In the genomic region with DNA sequence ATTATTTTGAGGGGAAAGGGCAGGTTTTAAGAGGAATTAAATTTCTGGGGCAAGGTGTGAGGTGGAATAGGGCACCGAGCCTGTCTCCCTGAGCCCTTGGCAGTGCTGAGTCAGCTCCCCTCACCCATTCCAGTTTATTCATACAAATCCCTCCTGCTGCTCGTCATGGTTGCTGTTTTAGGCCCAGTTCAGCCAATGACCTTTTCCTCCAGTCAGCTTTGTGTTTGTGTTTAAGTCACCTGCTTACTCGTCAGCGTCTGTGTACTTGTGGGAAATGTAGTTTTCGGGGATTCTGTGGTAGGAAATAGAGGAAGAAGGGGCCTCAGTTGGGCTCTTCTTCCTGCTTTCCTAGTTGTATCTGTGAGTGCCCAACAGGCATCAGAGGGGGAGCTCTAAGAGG, we compare ENCODE assay signal across 10 mouse cellular contexts. TPM values are rescaled to one million over a fixed set of nuclear protein-coding genes. Genes with fewer than 3 reads are reported as not detected.
DNase-seq lines count a peak whose midpoint lies in the region; ATAC-seq and TF ChIP-seq lines count a peak whose summit lies in the region.
"Had no signal": no experiment of that assay in that cellular context is flagged by ENCODE, and none has a peak within 500 bp of the region (broad histone marks: within the 10 kb centered on the region; RNA-seq: fewer than 3 reads in every experiment).

No protein-coding gene starts in this region.

- intact Hi-C loops in gastrocnemius, adult 2 months (cut with DNase I) = no loop called here
- intact Hi-C loops in gastrocnemius, postnatal 36 days (cut with DNase I) = no loop called here

- H3K36me3 ChIP-seq in limb, embryonic 13.5 days = peaks cover 71% of the 10 kb centered on the region
- peaks cover 80% of the 10 kb centered on the region for H3K36me3 ChIP-seq in limb, embryonic 10.5 days

- TF ChIP-seq CTCF in gastrocnemius, adult 2 months (IDR thresholded peaks at IDR 0.05) = no peak

- ATAC-seq in limb, embryonic 13.5 days (ENCODE audit: low FRiP score, low read depth) = no peak
- no peak for ATAC-seq in megakaryocyte progenitor cell, adult 5-6 weeks (replicated peaks; ENCODE audit: poor library complexity)

- H3K4me2 ChIP-seq in limb, embryonic 13.5 days (replicated peaks) = no peak overlapping the region
- H3K4me2 ChIP-seq: neural tube, embryonic 12.5 days had no signal

- no peaks in the 10 kb centered on the region for H3K9me3 ChIP-seq in limb, embryonic 13.5 days
- H3K9me3 ChIP-seq in limb, embryonic 10.5 days (replicated peaks) = no peaks in the 10 kb centered on the region
- H3K9me3 ChIP-seq: neural tube, embryonic 12.5 days had no signal

- H3K27ac ChIP-seq in gastrocnemius, adult 2 months = peak overlapping the region; percentile 100
- peak overlapping the region; percentile 33; the same call in 1 of the 2 replicates for H3K27ac ChIP-seq in limb, embryonic 13.5 days
- no peak overlapping the region for H3K27ac ChIP-seq in limb, embryonic 10.5 days
- H3K27ac ChIP-seq: neural tube, embryonic 12.5 days had no signal

- peak overlapping the region; percentile 50; the same call in 1 of the 2 replicates for H3K9ac ChIP-seq in limb, embryonic 13.5 days

- peak; percentile 13 for DNase-seq in gastrocnemius, adult 2 months
- no peak for DNase-seq in gastrocnemius, postnatal 36 days
- no peak for DNase-seq in limb, embryonic 10.5 days (ENCODE audit: low spot score)
- DNase-seq in NIH3T3 (ENCODE audit: low read depth) = peak; percentile 52
- DNase-seq in lung, postnatal 36 days = peak; percentile 30
- no peak for DNase-seq in cerebellum, adult 11 months
- DNase-seq: gastrocnemius, postnatal 10 days had no signal

- no peak overlapping the region; the same call in 1 of the 2 replicates for H3K4me3 ChIP-seq in gastrocnemius, adult 2 months
- no peak overlapping the region for H3K4me3 ChIP-seq in limb, embryonic 13.5 days
- H3K4me3 ChIP-seq in limb, embryonic 10.5 days = no peak overlapping the region
- H3K4me3 ChIP-seq: neural tube, embryonic 12.5 days had no signal

- no peaks in the 10 kb centered on the region for H3K27me3 ChIP-seq in limb, embryonic 13.5 days
- H3K27me3 ChIP-seq in limb, embryonic 10.5 days (ENCODE audit: low read depth, poor library complexity, severe bottlenecking) = no peaks in the 10 kb centered on the region
- H3K27me3 ChIP-seq: neural tube, embryonic 12.5 days had no signal

- WGBS in limb, embryonic 13.5 days = 63% methylated on average over 5 of the region's 5 CpGs
- 75% methylated on average over 5 of the region's 5 CpGs for WGBS in limb, embryonic 10.5 days

- H3K4me1 ChIP-seq in limb, embryonic 13.5 days = peaks cover 30% of the 10 kb centered on the region
- H3K4me1 ChIP-seq in limb, embryonic 10.5 days = peaks cover 23% of the 10 kb centered on the region

RNA-seq across cellular contexts. Expression of a gene that starts 4.6 kb away (rescaled TPM):
- 100 to 1,000 TPM; 171 to 179 TPM for total RNA-seq in gastrocnemius, adult 2 months (2021)
- total RNA-seq in gastrocnemius, postnatal 36 days (2021) = 100 to 1,000 TPM; 155 to 171 TPM
- 1,077 and 1,101 TPM in 2 replicates for polyA plus RNA-seq in limb, embryonic 13.5 days (2015; fragmentation: Nextera tagmentation; extraction: Ambion mirVana)
- polyA plus RNA-seq in limb, embryonic 10.5 days (2016; fragmentation: Nextera tagmentation; extraction: Ambion mirVana) = 685 and 729 TPM in 2 replicates
- 760 and 847 TPM in 2 replicates for total RNA-seq in megakaryocyte progenitor cell, adult 5-6 weeks (2015)
- total RNA-seq in megakaryocyte progenitor cell, adult 5-6 weeks (2017) = 1,168 and 1,230 TPM in 2 replicates

RNA-seq across cellular contexts. Expression of a gene that starts 9.1 kb away (rescaled TPM):
- total RNA-seq in gastrocnemius, adult 2 months (2021) = 10 to 100 TPM in 1 of 2 experiments, 1 to 10 TPM in 1; 6.5 to 17.8 TPM
- total RNA-seq in gastrocnemius, postnatal 36 days (2021) = 10 to 100 TPM in 1 of 2 experiments, 1 to 10 TPM in 1; 5.6 to 21.4 TPM
- 4.7 and 5.0 TPM in 2 replicates for polyA plus RNA-seq in limb, embryonic 13.5 days (2015; fragmentation: Nextera tagmentation; extraction: Ambion mirVana)
- polyA plus RNA-seq in limb, embryonic 10.5 days (2016; fragmentation: Nextera tagmentation; extraction: Ambion mirVana) = 1.6 and 3.3 TPM in 2 replicates
- 7.6 and 7.8 TPM in 2 replicates for total RNA-seq in megakaryocyte progenitor cell, adult 5-6 weeks (2015)
- 0.64 and 1.7 TPM in 2 replicates for total RNA-seq in megakaryocyte progenitor cell, adult 5-6 weeks (2017)

RNA-seq across cellular contexts. Expression of a gene that starts 30.3 kb away (rescaled TPM):
- 10 to 100 TPM; 46.5 to 53.2 TPM for total RNA-seq in gastrocnemius, adult 2 months (2021)
- total RNA-seq in gastrocnemius, postnatal 36 days (2021) = 10 to 100 TPM; 39.2 to 46.4 TPM
- 96.6 and 110 TPM in 2 replicates for polyA plus RNA-seq in limb, embryonic 13.5 days (2015; fragmentation: Nextera tagmentation; extraction: Ambion mirVana)
- 64.2 and 91.3 TPM in 2 replicates for polyA plus RNA-seq in limb, embryonic 10.5 days (2016; fragmentation: Nextera tagmentation; extraction: Ambion mirVana)
- 70.4 and 74.5 TPM in 2 replicates for total RNA-seq in megakaryocyte progenitor cell, adult 5-6 weeks (2015)
- 52.8 and 66.9 TPM in 2 replicates for total RNA-seq in megakaryocyte progenitor cell, adult 5-6 weeks (2017)

RNA-seq across cellular contexts. Expression of a gene that starts 36.3 kb away (rescaled TPM):
- 10 to 100 TPM; 13.7 to 14.3 TPM for total RNA-seq in gastrocnemius, adult 2 months (2021)
- total RNA-seq in gastrocnemius, postnatal 36 days (2021) = 10 to 100 TPM; 12.8 to 13.0 TPM
- polyA plus RNA-seq in limb, embryonic 13.5 days (2015; fragmentation: Nextera tagmentation; extraction: Ambion mirVana) = 24.0 and 28.0 TPM in 2 replicates
- polyA plus RNA-seq in limb, embryonic 10.5 days (2016; fragmentation: Nextera tagmentation; extraction: Ambion mirVana) = 7.0 and 8.4 TPM in 2 replicates
- total RNA-seq in megakaryocyte progenitor cell, adult 5-6 weeks (2015) = 41.2 and 48.4 TPM in 2 replicates
- 77.6 and 85.1 TPM in 2 replicates for total RNA-seq in megakaryocyte progenitor cell, adult 5-6 weeks (2017)

RNA-seq across cellular contexts. Expression of a gene that starts 58.2 kb away (rescaled TPM):
- total RNA-seq in gastrocnemius, adult 2 months (2021) = 1 to 10 TPM; 4.2 to 6.5 TPM
- 1 to 10 TPM; 3.7 to 5.3 TPM for total RNA-seq in gastrocnemius, postnatal 36 days (2021)
- 16.4 and 17.3 TPM in 2 replicates for polyA plus RNA-seq in limb, embryonic 13.5 days (2015; fragmentation: Nextera tagmentation; extraction: Ambion mirVana)
- 14.5 and 15.4 TPM in 2 replicates for polyA plus RNA-seq in limb, embryonic 10.5 days (2016; fragmentation: Nextera tagmentation; extraction: Ambion mirVana)
- 5.9 and 6.7 TPM in 2 replicates for total RNA-seq in megakaryocyte progenitor cell, adult 5-6 weeks (2015)
- total RNA-seq in megakaryocyte progenitor cell, adult 5-6 weeks (2017) = 10.2 and 13.3 TPM in 2 replicates

Comparison
In these comparisons a context has a peak if more than half of its experiments do, and no peak if none do; other contexts are left out.
1. DNase-seq: peak in gastrocnemius, adult 2 months (single experiment), NIH3T3 (single experiment) and lung, postnatal 36 days (single experiment); none in gastrocnemius, postnatal 36 days (0 of 2), limb, embryonic 10.5 days (single experiment) and cerebellum, adult 11 months (single experiment).
2. RNA of a gene that starts 4.6 kb away (total RNA-seq): 760 to 1,230 TPM in megakaryocyte progenitor cell, adult 5-6 weeks; 171 to 179 TPM in gastrocnemius, adult 2 months and 155 to 171 TPM in gastrocnemius, postnatal 36 days; every median in the first group is over 4 times any median in the second.